Mouse (Mus musculus) lung, embryonic 15.5 days (tissue): ENCODE results near the gene Dzip1l. TPM values are rescaled to one million over a fixed set of nuclear protein-coding genes. Genes with fewer than 3 reads are reported as not detected.

Experiments used
- ATAC-seq: fragments of 200-750 bp; cut with Nextera tagmentation; 2 replicates; pipeline ENCODE4 v1.8.0; 2017; ENCODE audit warnings: moderate number of reproducible peaks, borderline replicate concordance; ENCODE audit not compliant: low FRiP score, low TSS enrichment; ENCODE audit errors: extremely low read depth
- H3K27ac ChIP-seq: fragments of 300-500 bp; sonication (generic); 2 replicates; pipeline ENCODE4 v1.5.1; 2015; ENCODE audit warnings: moderate library complexity, mild to moderate bottlenecking, inconsistent platforms
- H3K27me3 ChIP-seq: fragments of 300-500 bp; sonication (generic); 2 replicates; pipeline ENCODE4 v1.6.1; 2015; ENCODE audit warnings: inconsistent platforms
- H3K36me3 ChIP-seq: fragments of 300-500 bp; sonication (generic); 2 replicates; pipeline ENCODE4 v1.6.1; 2015; ENCODE audit warnings: inconsistent platforms
- H3K4me1 ChIP-seq: fragments of 300-500 bp; sonication (generic); 2 replicates; pipeline ENCODE4 v1.6.1; 2015; ENCODE audit warnings: inconsistent platforms
- H3K4me2 ChIP-seq: fragments of 300-500 bp; sonication (generic); 2 replicates; pipeline ENCODE4 v1.6.1; 2015; ENCODE audit warnings: inconsistent platforms, mild to moderate bottlenecking, moderate library complexity
- H3K4me3 ChIP-seq: fragments of 300-500 bp; sonication (generic); 2 replicates; pipeline ENCODE4 v1.5.1; 2015; ENCODE audit warnings: mild to moderate bottlenecking, inconsistent platforms
- H3K9ac ChIP-seq: fragments of 300-500 bp; sonication (generic); 2 replicates; pipeline ENCODE4 v1.6.1; 2015; ENCODE audit warnings: inconsistent platforms
- H3K9me3 ChIP-seq: fragments of 300-500 bp; sonication (generic); 2 replicates; pipeline ENCODE4 v1.6.1; 2016; ENCODE audit warnings: inconsistent platforms
- WGBS: fragments of 180-500 bp; shearing (Covaris S2); methylation state at CpG from one replicate; pipeline ENCODE4 v1.1.7; 2015; 5-methylcytosine and 5-hydroxymethylcytosine counted together
- polyA plus RNA-seq: library from polyadenylated mRNA; unstranded; fragments of >200 nt; fragmentation: Nextera tagmentation; extraction: Ambion mirVana; gene quantifications from 2 replicates; pipeline ENCODE4 v1.2.1, GENCODE M21; 2015

The Dzip1l gene
- polyA plus RNA-seq, 1 experiment from 2014 or later: 33.8 TPM

- 60% methylated on average over 16 of the region's 16 CpGs for WGBS
- H3K4me2 ChIP-seq: no peak overlapping the region
- no peaks in the 10 kb centered on the region for H3K9me3 ChIP-seq
- H3K36me3 ChIP-seq: peaks cover 64% of the 10 kb centered on the region
- H3K4me3 ChIP-seq: no peak overlapping the region
- H3K27ac ChIP-seq: no peak overlapping the region
- H3K9ac ChIP-seq: no peak overlapping the region
- no peaks in the 10 kb centered on the region for H3K27me3 ChIP-seq
- no peaks in the 10 kb centered on the region; the same call in 1 of the 2 replicates for H3K4me1 ChIP-seq
- ATAC-seq: no peak
Observed at GRCm38 (mm10) chr9:99661606-99662166, 32.4 kb downstream of the Dzip1l start.

DNA sequence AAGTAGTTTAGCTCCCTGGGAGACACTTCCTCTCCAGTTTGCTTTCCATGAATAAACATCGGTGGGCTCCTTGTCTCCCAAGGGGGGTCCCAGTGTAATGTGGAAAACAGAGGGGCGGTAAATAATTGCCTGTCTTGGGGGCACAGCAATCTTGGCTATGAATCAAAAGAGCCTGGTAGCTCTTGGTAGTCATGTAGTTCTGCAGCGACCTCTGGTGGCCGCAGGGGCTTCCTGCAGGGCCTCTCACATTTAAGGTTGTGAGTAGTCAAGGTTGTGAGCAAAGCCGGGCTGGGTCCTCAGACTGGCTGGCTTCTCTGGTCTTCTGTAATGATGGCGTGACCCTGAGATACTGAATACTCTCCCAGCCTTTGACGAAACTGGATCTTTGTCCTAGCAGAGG lies 33.1 kb downstream of the Dzip1l start:
- no peaks in the 10 kb centered on the region for H3K27me3 ChIP-seq
- H3K9me3 ChIP-seq: no peaks in the 10 kb centered on the region
- peaks cover 64% of the 10 kb centered on the region for H3K36me3 ChIP-seq
- H3K9ac ChIP-seq: no peak overlapping the region
- H3K27ac ChIP-seq: no peak overlapping the region
- no peak for ATAC-seq
- WGBS: 21% methylated on average over 7 of the region's 7 CpGs
- no peak overlapping the region for H3K4me2 ChIP-seq
- H3K4me1 ChIP-seq: no peaks in the 10 kb centered on the region; the same call in 1 of the 2 replicates
- no peak overlapping the region for H3K4me3 ChIP-seq

DNA sequence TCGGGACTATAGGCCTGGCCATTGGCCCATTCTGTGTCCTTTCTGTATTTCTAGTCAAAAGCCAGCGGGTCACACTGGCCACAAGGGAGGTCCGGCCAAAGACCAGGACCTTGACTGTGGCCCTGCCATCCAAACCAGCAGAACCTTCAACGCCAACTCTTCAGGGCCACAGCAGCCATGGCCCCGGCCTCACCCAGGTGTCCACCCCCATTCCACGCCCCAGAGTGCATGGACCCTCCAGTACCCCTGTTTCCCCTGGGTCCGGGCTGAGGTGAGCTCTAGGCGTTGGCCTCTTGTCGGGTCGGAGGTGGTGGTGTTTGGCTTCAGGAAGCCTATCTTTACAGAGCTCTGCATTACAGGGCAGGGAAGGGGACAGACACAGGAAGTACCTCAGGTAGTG lies 33.6 kb downstream of the Dzip1l start:
- WGBS: 93% methylated on average over 10 of the region's 10 CpGs

DNA sequence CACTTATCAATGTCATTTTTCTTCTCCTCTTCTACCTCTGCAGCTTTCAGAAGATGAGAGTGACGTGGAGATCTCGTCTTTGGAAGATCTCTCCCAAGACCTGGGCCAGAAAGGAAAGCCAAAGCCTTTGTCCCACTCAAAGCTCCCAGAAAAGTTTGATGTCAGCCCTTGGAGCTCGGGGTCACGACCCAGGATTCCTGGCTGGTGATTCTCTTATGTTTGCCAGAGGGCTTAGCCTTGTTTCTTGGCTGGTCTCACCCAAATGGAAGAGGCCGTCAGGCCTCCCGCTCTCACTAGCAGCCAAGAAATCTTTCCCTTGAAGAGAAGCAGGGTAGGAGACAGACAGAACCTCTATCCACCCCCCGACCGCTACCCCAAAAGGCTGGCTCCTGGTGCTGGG lies 38.3 kb downstream of the Dzip1l start:
- Histone ChIP-seq H3K4me1 (no peaks in the 10 kb centered on the region), H3K4me3 (no peak overlapping the region), H3K27ac (no peak overlapping the region), H3K36me3 (peaks cover 75% of the 10 kb centered on the region), H3K27me3 (no peaks in the 10 kb centered on the region), H3K4me2 (no peak overlapping the region), H3K9me3 (no peaks in the 10 kb centered on the region), H3K9ac (no peak overlapping the region)
- 69% methylated on average over 8 of the region's 8 CpGs for WGBS
- ATAC-seq: no peak

More for the DNA sequence above, 33.6 kb downstream of the Dzip1l start:
- Histone ChIP-seq H3K9me3 (no peaks in the 10 kb centered on the region), H3K4me2 (no peak overlapping the region), H3K27me3 (no peaks in the 10 kb centered on the region), H3K36me3 (peaks cover 68% of the 10 kb centered on the region), H3K4me3 (no peak overlapping the region), H3K9ac (no peak overlapping the region), H3K4me1 (no peaks in the 10 kb centered on the region; the same call in 1 of the 2 replicates), H3K27ac (no peak overlapping the region)
- ATAC-seq: no peak

- 38% methylated on average over 2 of the region's 2 CpGs for WGBS
- no peak overlapping the region for H3K9ac ChIP-seq
- H3K27ac ChIP-seq: no peak overlapping the region
- no peaks in the 10 kb centered on the region for H3K9me3 ChIP-seq
- H3K27me3 ChIP-seq: no peaks in the 10 kb centered on the region
- peaks cover 40% of the 10 kb centered on the region for H3K36me3 ChIP-seq
- no peak overlapping the region for H3K4me3 ChIP-seq
- no peak for ATAC-seq
- H3K4me1 ChIP-seq: no peaks in the 10 kb centered on the region
- H3K4me2 ChIP-seq: no peak overlapping the region
Observed at GRCm38 (mm10) chr9:99671603-99672002, 42.3 kb downstream of the Dzip1l start.

DNA sequence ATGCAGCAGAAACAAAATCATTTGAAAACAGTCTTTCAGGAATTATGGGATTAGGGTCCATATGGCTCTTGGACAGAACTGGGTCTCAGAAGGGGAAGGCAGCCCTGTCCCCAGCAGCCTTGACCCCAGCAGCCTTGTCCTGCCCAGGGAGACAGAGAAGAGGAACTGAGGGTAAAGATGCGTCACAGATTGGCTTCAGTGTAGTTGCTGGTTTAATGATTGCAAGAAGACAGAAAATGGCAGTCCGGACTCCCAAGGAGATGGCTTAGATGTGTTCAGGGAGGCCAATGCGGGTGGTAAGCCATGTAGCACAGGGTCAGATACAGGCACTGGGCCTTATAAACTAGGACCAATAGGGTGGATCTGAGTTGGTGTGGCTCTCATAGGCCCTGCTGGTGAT lies 46.4 kb downstream of the Dzip1l start:
- no peak for ATAC-seq

GRCm38 (mm10) chr9:99681980-99682570 lies 52.8 kb downstream of the Dzip1l start:
- Histone ChIP-seq H3K4me1 (peaks cover 24% of the 10 kb centered on the region), H3K4me3 (no peak overlapping the region), H3K36me3 (no peaks in the 10 kb centered on the region), H3K4me2 (no peak overlapping the region), H3K9ac (no peak overlapping the region), H3K9me3 (no peaks in the 10 kb centered on the region), H3K27me3 (no peaks in the 10 kb centered on the region), H3K27ac (no peak overlapping the region)
- WGBS: 56% methylated on average over 21 of the region's 21 CpGs
- no peak for ATAC-seq

More for the DNA sequence above, 46.4 kb downstream of the Dzip1l start:
- WGBS: 85% methylated on average over 3 of the region's 3 CpGs
- H3K4me1 ChIP-seq: no peaks in the 10 kb centered on the region
- no peaks in the 10 kb centered on the region for H3K9me3 ChIP-seq
- H3K4me2 ChIP-seq: no peak overlapping the region
- no peak overlapping the region for H3K4me3 ChIP-seq
- no peak overlapping the region for H3K9ac ChIP-seq
- no peaks in the 10 kb centered on the region for H3K27me3 ChIP-seq
- peaks cover under 1% of the 10 kb centered on the region; the same call in 1 of the 2 replicates for H3K36me3 ChIP-seq
- no peak overlapping the region for H3K27ac ChIP-seq

GRCm38 (mm10) chr9:99685061-99685521 lies 55.8 kb downstream of the Dzip1l start:
- H3K27ac ChIP-seq: peak overlapping the region; percentile 91
- 26% methylated on average over 5 of the region's 5 CpGs for WGBS
- no peaks in the 10 kb centered on the region for H3K9me3 ChIP-seq
- H3K4me1 ChIP-seq: peaks cover 24% of the 10 kb centered on the region
- H3K4me3 ChIP-seq: no peak overlapping the region
- ATAC-seq: peak; percentile 87
- no peak overlapping the region for H3K9ac ChIP-seq
- 0 out of 2 replicates have a peak, but pooled peaks cover 1% of the 10 kb centered on the region for H3K36me3 ChIP-seq
- no peaks in the 10 kb centered on the region for H3K27me3 ChIP-seq
- H3K4me2 ChIP-seq: 0 out of 2 replicates have a peak overlapping the region, but pooled peaks have one; percentile 1

GRCm38 (mm10) chr9:99685536-99686231 lies 56.4 kb downstream of the Dzip1l start:
- 47% methylated on average over 5 of the region's 5 CpGs for WGBS
- Histone ChIP-seq H3K27ac (peak overlapping the region; percentile 91), H3K36me3 (0 out of 2 replicates have a peak, but pooled peaks cover 2% of the 10 kb centered on the region), H3K9me3 (no peaks in the 10 kb centered on the region), H3K27me3 (no peaks in the 10 kb centered on the region), H3K4me3 (no peak overlapping the region), H3K4me2 (no peak overlapping the region), H3K9ac (no peak overlapping the region), H3K4me1 (peaks cover 24% of the 10 kb centered on the region)
- ATAC-seq: peak; percentile 73

DNA sequence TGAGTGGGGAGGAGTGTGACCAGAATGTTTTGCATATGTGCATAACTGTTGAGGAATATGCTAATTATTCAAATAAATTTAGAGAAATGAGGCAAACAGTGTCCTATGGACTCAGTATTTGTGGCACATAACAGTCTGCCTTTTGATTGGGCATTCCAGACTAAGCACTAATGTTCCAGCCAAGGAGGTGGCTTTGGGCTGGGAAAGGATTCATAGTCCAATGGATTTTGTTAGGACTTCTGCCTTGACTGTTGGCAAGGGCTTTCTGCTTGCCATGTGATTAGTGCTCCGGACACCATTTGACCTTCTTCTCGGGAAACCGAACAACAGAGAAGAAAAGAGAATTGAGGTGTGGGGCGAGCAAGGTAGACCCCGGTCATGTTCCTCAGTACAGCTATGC lies 60.5 kb downstream of the Dzip1l start:
- Histone ChIP-seq H3K4me2 (no peak overlapping the region), H3K27ac (no peak overlapping the region), H3K4me3 (no peak overlapping the region), H3K4me1 (peaks cover 12% of the 10 kb centered on the region), H3K9ac (no peak overlapping the region), H3K36me3 (0 out of 2 replicates have a peak, but pooled peaks cover 2% of the 10 kb centered on the region), H3K9me3 (no peaks in the 10 kb centered on the region), H3K27me3 (no peaks in the 10 kb centered on the region)
- ATAC-seq: no peak
- 95% methylated on average over 5 of the region's 5 CpGs for WGBS

DNA sequence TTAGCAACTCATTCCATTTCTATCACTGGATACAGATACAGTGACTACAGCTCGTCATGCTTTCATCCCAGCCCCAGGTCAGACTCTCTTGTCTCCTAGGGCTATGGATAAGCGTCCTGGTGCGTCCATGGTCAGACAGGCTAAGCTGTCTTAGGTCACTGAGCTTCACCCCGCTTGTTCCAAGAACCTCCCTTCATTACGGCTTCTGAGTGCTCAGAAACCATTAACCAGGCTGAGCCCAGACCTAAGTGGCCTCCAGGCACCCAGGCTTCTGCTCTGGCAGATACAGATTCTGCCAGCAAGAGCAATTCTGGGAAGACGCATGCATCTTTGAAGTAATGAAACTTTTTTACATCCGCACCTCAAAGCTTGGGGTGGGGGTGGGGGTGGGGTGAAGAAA lies 61.1 kb downstream of the Dzip1l start:
- H3K9ac ChIP-seq: no peak overlapping the region
- WGBS: 77% methylated on average over 7 of the region's 7 CpGs
- no peaks in the 10 kb centered on the region for H3K9me3 ChIP-seq
- no peaks in the 10 kb centered on the region for H3K27me3 ChIP-seq
- peaks cover 9% of the 10 kb centered on the region; the same call in 1 of the 2 replicates for H3K4me1 ChIP-seq
- no peak for ATAC-seq
- H3K4me3 ChIP-seq: no peak overlapping the region
- no peak overlapping the region for H3K4me2 ChIP-seq
- H3K27ac ChIP-seq: no peak overlapping the region
- H3K36me3 ChIP-seq: 0 out of 2 replicates have a peak, but pooled peaks cover 2% of the 10 kb centered on the region

DNA sequence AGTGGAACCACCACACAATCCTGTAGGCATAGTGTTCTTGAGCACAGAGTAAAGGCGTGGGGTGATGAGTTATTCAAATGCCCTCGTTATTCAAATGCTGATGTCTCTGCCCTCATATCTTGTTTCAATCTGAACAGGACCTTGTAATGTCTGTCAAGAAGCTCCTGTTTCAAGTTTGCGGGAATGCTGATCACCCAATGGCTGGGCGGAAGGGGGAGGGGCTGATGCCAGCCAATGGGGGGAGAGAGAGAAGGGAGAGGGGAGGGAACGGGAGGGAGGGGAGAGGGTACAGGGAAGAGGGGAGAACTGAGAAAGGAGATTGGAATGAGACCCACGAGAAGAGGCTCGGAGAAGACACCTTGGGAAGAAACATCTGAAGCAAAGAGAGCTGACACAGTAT lies 65.7 kb downstream of the Dzip1l start:
- ATAC-seq: no peak
- 53% methylated on average over 7 of the region's 7 CpGs for WGBS
- H3K4me2 ChIP-seq: no peak overlapping the region

More for the DNA sequence above, 65.7 kb downstream of the Dzip1l start:
- H3K9me3 ChIP-seq: no peaks in the 10 kb centered on the region
- no peak overlapping the region for H3K9ac ChIP-seq
- H3K4me3 ChIP-seq: no peak overlapping the region
- H3K27ac ChIP-seq: no peak overlapping the region
- peaks cover 14% of the 10 kb centered on the region; the same call in 1 of the 2 replicates for H3K36me3 ChIP-seq
- no peaks in the 10 kb centered on the region for H3K4me1 ChIP-seq
- no peaks in the 10 kb centered on the region for H3K27me3 ChIP-seq
